Mouse (Mus musculus): ENCODE data around the gene Lrrc40. TPM values are rescaled to one million over a fixed set of nuclear protein-coding genes. Genes with fewer than 3 reads are reported as not detected.
"Not testable (repeated sequence)": the region's sequence is repeated elsewhere in the genome, so short reads cannot be mapped to it uniquely, and the experiment has no call there.

Gene Lrrc40
- polyA plus RNA-seq, 1 experiment from 2014 or later, result 65.6 TPM

GRCm38 (mm10) chr3:158060621-158061291, 24.3 kb downstream of the Lrrc40 start:
- Histone ChIP-seq H3K4me3 (no peak overlapping the region), H3K36me3 (peaks cover 81% of the 10 kb centered on the region)
- 89% methylated on average over 2 of the region's 2 CpGs for WGBS

GRCm38 (mm10) chr3:158061811-158062523, 25.5 kb downstream of the Lrrc40 start:
- no peaks in the 10 kb centered on the region for H3K9me3 ChIP-seq
- no peaks in the 10 kb centered on the region for H3K27me3 ChIP-seq (ENCODE audit: insufficient read depth, poor library complexity, severe bottlenecking)
- no peaks in the 10 kb centered on the region for H3K4me1 ChIP-seq (replicated peaks)
- H3K27ac ChIP-seq, result no peak overlapping the region
- 95% methylated on average over 5 of the region's 5 CpGs for WGBS
- no peak for DNase-seq (ENCODE audit: low spot score)
- H3K36me3 ChIP-seq, result peaks cover 78% of the 10 kb centered on the region
- no peak overlapping the region for H3K4me3 ChIP-seq

More at GRCm38 (mm10) chr3:158060621-158061291, 24.3 kb downstream of the Lrrc40 start:
- Histone ChIP-seq H3K4me1 (replicated peaks) (no peaks in the 10 kb centered on the region), H3K27me3 (ENCODE audit: insufficient read depth, poor library complexity, severe bottlenecking) (no peaks in the 10 kb centered on the region), H3K9me3 (no peaks in the 10 kb centered on the region), H3K27ac (no peak overlapping the region)
- no peak for DNase-seq (ENCODE audit: low spot score)

GRCm38 (mm10) chr3:158065256-158065655, 28.8 kb downstream of the Lrrc40 start:
- no peaks in the 10 kb centered on the region for H3K4me1 ChIP-seq (replicated peaks)
- peaks cover 55% of the 10 kb centered on the region for H3K36me3 ChIP-seq
- DNase-seq (ENCODE audit: low spot score), result no peak
- H3K27me3 ChIP-seq (ENCODE audit: insufficient read depth, poor library complexity, severe bottlenecking), result no peaks in the 10 kb centered on the region
- H3K27ac ChIP-seq, result no peak overlapping the region
- 92% methylated on average over 2 of the region's 2 CpGs for WGBS
- no peak overlapping the region for H3K4me3 ChIP-seq
- no peaks in the 10 kb centered on the region for H3K9me3 ChIP-seq

GRCm38 (mm10) chr3:158067916-158068315, 31.5 kb downstream of the Lrrc40 start:
- Histone ChIP-seq H3K27ac (no peak overlapping the region), H3K9me3 (no peaks in the 10 kb centered on the region), H3K4me3 (no peak overlapping the region), H3K4me1 (replicated peaks) (no peaks in the 10 kb centered on the region), H3K36me3 (peaks cover 40% of the 10 kb centered on the region), H3K27me3 (ENCODE audit: insufficient read depth, poor library complexity, severe bottlenecking) (no peaks in the 10 kb centered on the region)
- WGBS, result 87% methylated on average over 7 of the region's 7 CpGs
- DNase-seq (ENCODE audit: low spot score), result no peak

GRCm38 (mm10) chr3:158068613-158069263, 32.3 kb downstream of the Lrrc40 start:
- H3K36me3 ChIP-seq, result peaks cover 33% of the 10 kb centered on the region
- H3K4me1 ChIP-seq (replicated peaks), result no peaks in the 10 kb centered on the region
- DNase-seq (ENCODE audit: low spot score), result peak; percentile 12
- WGBS, result 66% methylated on average over 9 of the region's 9 CpGs
- H3K27me3 ChIP-seq (ENCODE audit: insufficient read depth, poor library complexity, severe bottlenecking), result no peaks in the 10 kb centered on the region
- H3K27ac ChIP-seq, result no peak overlapping the region
- no peaks in the 10 kb centered on the region for H3K9me3 ChIP-seq
- no peak overlapping the region for H3K4me3 ChIP-seq

GRCm38 (mm10) chr3:158075004-158075403, 38.5 kb downstream of the Lrrc40 start:
- WGBS, result 84% methylated on average over 2 of the region's 2 CpGs
- Histone ChIP-seq H3K36me3 (no peaks in the 10 kb centered on the region), H3K27me3 (ENCODE audit: insufficient read depth, poor library complexity, severe bottlenecking) (no peaks in the 10 kb centered on the region), H3K9me3 (no peaks in the 10 kb centered on the region), H3K27ac (no peak overlapping the region), H3K4me3 (no peak overlapping the region), H3K4me1 (replicated peaks) (no peaks in the 10 kb centered on the region)
- no peak for DNase-seq (ENCODE audit: low spot score)

GRCm38 (mm10) chr3:158076685-158077379, 40.4 kb downstream of the Lrrc40 start:
- no peak overlapping the region for H3K4me3 ChIP-seq
- H3K4me1 ChIP-seq (replicated peaks), result no peaks in the 10 kb centered on the region
- DNase-seq (ENCODE audit: low spot score), result no peak
- H3K9me3 ChIP-seq, result no peaks in the 10 kb centered on the region
- H3K27me3 ChIP-seq (ENCODE audit: insufficient read depth, poor library complexity, severe bottlenecking), result no peaks in the 10 kb centered on the region
- 53% methylated on average over 4 of the region's 4 CpGs for WGBS
- no peaks in the 10 kb centered on the region for H3K36me3 ChIP-seq
- no peak overlapping the region for H3K27ac ChIP-seq

GRCm38 (mm10) chr3:158077380-158077772, 40.9 kb downstream of the Lrrc40 start:
- no peaks in the 10 kb centered on the region for H3K4me1 ChIP-seq (replicated peaks)
- H3K36me3 ChIP-seq, result no peaks in the 10 kb centered on the region
- H3K9me3 ChIP-seq, result no peaks in the 10 kb centered on the region
- H3K4me3 ChIP-seq, result no peak overlapping the region
- no peak overlapping the region for H3K27ac ChIP-seq
- 52% methylated on average over 1 of the region's 1 CpGs for WGBS
- no peak for DNase-seq (ENCODE audit: low spot score)
- H3K27me3 ChIP-seq (ENCODE audit: insufficient read depth, poor library complexity, severe bottlenecking), result no peaks in the 10 kb centered on the region

GRCm38 (mm10) chr3:158077828-158078227, 41.4 kb downstream of the Lrrc40 start:
- 77% methylated on average over 5 of the region's 5 CpGs for WGBS
- no peaks in the 10 kb centered on the region for H3K36me3 ChIP-seq
- H3K27ac ChIP-seq, result no peak overlapping the region
- H3K4me1 ChIP-seq (replicated peaks), result no peaks in the 10 kb centered on the region
- no peak for DNase-seq (ENCODE audit: low spot score)
- H3K9me3 ChIP-seq, result no peaks in the 10 kb centered on the region
- H3K27me3 ChIP-seq (ENCODE audit: insufficient read depth, poor library complexity, severe bottlenecking), result no peaks in the 10 kb centered on the region
- H3K4me3 ChIP-seq, result no peak overlapping the region

- H3K27ac ChIP-seq, result no peak overlapping the region
- H3K9me3 ChIP-seq, result no peaks in the 10 kb centered on the region
- 83% methylated on average over 3 of the region's 3 CpGs for WGBS
- DNase-seq (ENCODE audit: low spot score), result no peak
- H3K27me3 ChIP-seq (ENCODE audit: insufficient read depth, poor library complexity, severe bottlenecking), result no peaks in the 10 kb centered on the region
- no peak overlapping the region for H3K4me3 ChIP-seq
- H3K36me3 ChIP-seq, result no peaks in the 10 kb centered on the region
- no peaks in the 10 kb centered on the region for H3K4me1 ChIP-seq (replicated peaks)
These were observed 55.1 kb downstream of the Lrrc40 start for GRCm38 (mm10) chr3:158091601-158092000.

GRCm38 (mm10) chr3:158093919-158094318, 57.5 kb downstream of the Lrrc40 start:
- Histone ChIP-seq H3K9me3 (no peaks in the 10 kb centered on the region), H3K4me3 (no peak overlapping the region), H3K27me3 (ENCODE audit: insufficient read depth, poor library complexity, severe bottlenecking) (no peaks in the 10 kb centered on the region), H3K27ac (no peak overlapping the region), H3K4me1 (replicated peaks) (no peaks in the 10 kb centered on the region), H3K36me3 (no peaks in the 10 kb centered on the region)
- DNase-seq (ENCODE audit: low spot score), result no peak
- 84% methylated on average over 4 of the region's 4 CpGs for WGBS

- not testable (repeated sequence) for DNase-seq (ENCODE audit: low spot score); H3K4me3 ChIP-seq; H3K4me1 ChIP-seq (replicated peaks); H3K36me3 ChIP-seq; H3K9me3 ChIP-seq; H3K27me3 ChIP-seq (ENCODE audit: insufficient read depth, poor library complexity, severe bottlenecking); H3K27ac ChIP-seq
- 93% methylated on average over 10 of the region's 10 CpGs for WGBS
These were observed 65.6 kb downstream of the Lrrc40 start for GRCm38 (mm10) chr3:158102043-158102442.

GRCm38 (mm10) chr3:158102530-158102929, 66.1 kb downstream of the Lrrc40 start:
- not testable (repeated sequence) for H3K27me3 ChIP-seq (ENCODE audit: insufficient read depth, poor library complexity, severe bottlenecking); DNase-seq (ENCODE audit: low spot score); H3K27ac ChIP-seq; H3K9me3 ChIP-seq; H3K36me3 ChIP-seq; H3K4me3 ChIP-seq; H3K4me1 ChIP-seq (replicated peaks)
- 67% methylated on average over 1 of the region's 1 CpGs for WGBS
